Mouse (Mus musculus): ENCODE measurements around the gene Grwd1. TPM values are rescaled to one million over a fixed set of nuclear protein-coding genes. Genes with fewer than 3 reads are reported as not detected.
A peak's percentile ranks its signal among the peaks of the same experiment; 100 is the strongest.

Grwd1 gene
- polyA plus RNA-seq, 1 experiment: 11.8 TPM

- H3K4me1 ChIP-seq (ENCODE audit: control insufficient read depth, insufficient read depth, low read length): no peaks in the 10 kb centered on the region
- peak within 1 kb of the TSS; percentile 74 for H3K4me3 ChIP-seq (replicated peaks; ENCODE audit: extremely low read depth, low read depth, low read length)
- 28% methylated on average over 20 of the region's 20 CpGs for WGBS
- TF ChIP-seq CTCF (IDR thresholded peaks at IDR 0.05; ENCODE audit: insufficient read depth, low read length) (no peak), POLR2A (IDR thresholded peaks at IDR 0.05; ENCODE audit: borderline replicate concordance, extremely low read depth, low read depth, low read length) (no peak)
- no peak for DNase-seq
These were observed 46.0 kb downstream of the Grwd1 start, which contains the start of gene Sult2b1 for GRCm38 (mm10) chr7:45784524-45785372. Sult2b1 (minus strand) TSS chr7:45784669.

GRCm38 (mm10) chr7:45783511-45784091, 47.1 kb downstream of the Grwd1 start, which contains the start of gene Lmtk3:
Lmtk3 (plus strand) TSS chr7:45783738.
- peak; percentile 63 for DNase-seq
- Histone ChIP-seq H3K4me1 (ENCODE audit: control insufficient read depth, insufficient read depth, low read length) (no peaks in the 10 kb centered on the region), H3K4me3 (replicated peaks; ENCODE audit: extremely low read depth, low read depth, low read length) (peak within 1 kb of the TSS; percentile 74)
- TF ChIP-seq CTCF (IDR thresholded peaks at IDR 0.05; ENCODE audit: insufficient read depth, low read length) (no peak), POLR2A (IDR thresholded peaks at IDR 0.05; ENCODE audit: borderline replicate concordance, extremely low read depth, low read depth, low read length) (no peak)
- WGBS: under 1% methylated on average over 38 of the region's 38 CpGs

GRCm38 (mm10) chr7:45782271-45782670, 48.5 kb downstream of the Grwd1 start:
- 50% methylated on average over 4 of the region's 4 CpGs for WGBS
- Histone ChIP-seq H3K4me1 (ENCODE audit: control insufficient read depth, insufficient read depth, low read length) (no peaks in the 10 kb centered on the region), H3K4me3 (replicated peaks; ENCODE audit: extremely low read depth, low read depth, low read length) (no peak overlapping the region)
- DNase-seq: no peak
- no peak for TF ChIP-seq CTCF (IDR thresholded peaks at IDR 0.05; ENCODE audit: insufficient read depth, low read length)
- no peak for TF ChIP-seq POLR2A (IDR thresholded peaks at IDR 0.05; ENCODE audit: borderline replicate concordance, extremely low read depth, low read depth, low read length)

GRCm38 (mm10) chr7:45779081-45779641, 51.6 kb downstream of the Grwd1 start:
- 13% methylated on average over 22 of the region's 22 CpGs for WGBS
- no peak for TF ChIP-seq POLR2A (IDR thresholded peaks at IDR 0.05; ENCODE audit: borderline replicate concordance, extremely low read depth, low read depth, low read length)
- TF ChIP-seq CTCF (IDR thresholded peaks at IDR 0.05; ENCODE audit: insufficient read depth, low read length): no peak
- no peak for DNase-seq
- Histone ChIP-seq H3K4me1 (ENCODE audit: control insufficient read depth, insufficient read depth, low read length) (no peaks in the 10 kb centered on the region), H3K4me3 (replicated peaks; ENCODE audit: extremely low read depth, low read depth, low read length) (no peak overlapping the region)

DNA sequence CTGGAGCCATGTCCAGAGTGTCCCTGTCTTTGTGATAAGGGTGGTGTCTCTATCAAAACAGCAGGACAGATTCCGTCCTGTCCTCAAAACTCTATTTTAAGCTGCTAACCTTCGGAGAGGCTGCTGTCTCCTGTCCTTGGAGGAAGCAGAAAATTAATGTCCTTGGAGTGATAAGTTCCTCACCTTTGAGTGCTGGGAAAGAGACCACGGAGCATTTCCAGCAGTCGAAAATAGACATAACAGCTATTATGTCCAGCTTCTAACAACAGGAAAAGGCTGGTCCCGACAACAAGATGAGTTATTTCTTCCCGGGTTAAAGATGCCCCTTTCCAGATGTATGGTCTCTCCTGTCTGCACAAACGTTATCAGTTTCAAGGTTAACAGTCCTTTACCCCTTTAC, 55.5 kb downstream of the Grwd1 start:
- no peak for TF ChIP-seq POLR2A (IDR thresholded peaks at IDR 0.05; ENCODE audit: borderline replicate concordance, extremely low read depth, low read depth, low read length)
- no peak for TF ChIP-seq CTCF (IDR thresholded peaks at IDR 0.05; ENCODE audit: insufficient read depth, low read length)
- Histone ChIP-seq H3K4me1 (ENCODE audit: control insufficient read depth, insufficient read depth, low read length) (no peaks in the 10 kb centered on the region), H3K4me3 (replicated peaks; ENCODE audit: extremely low read depth, low read depth, low read length) (no peak overlapping the region)
- WGBS: 47% methylated on average over 7 of the region's 7 CpGs
- DNase-seq: no peak

Other genes with a start within 250 kb of the Grwd1 start
- gene Fgf21, start 215.5 kb downstream of the Grwd1 start, polyA plus RNA-seq (2012; rRNA removed): not detected in 2 replicates
- gene Fut1, start 213.7 kb downstream of the Grwd1 start, polyA plus RNA-seq (2012; rRNA removed): 0.78 TPM in 1 of 2 replicates, not detected in the other
- 1.7 and 2.0 TPM in 2 replicates for gene Izumo1, start 209.1 kb downstream of the Grwd1 start, polyA plus RNA-seq (2012; rRNA removed)
- gene Rasip1, start 203.5 kb downstream of the Grwd1 start, polyA plus RNA-seq (2012; rRNA removed): 139 and 181 TPM in 2 replicates
- gene Mamstr, start 191.0 kb downstream of the Grwd1 start, polyA plus RNA-seq (2012; rRNA removed): 8.6 and 13.2 TPM in 2 replicates
- 1.0 and 4.1 TPM in 2 replicates for gene Fut2, start 164.6 kb downstream of the Grwd1 start, polyA plus RNA-seq (2012; rRNA removed)
- 5.5 and 7.7 TPM in 2 replicates for gene Ntn5, start 146.9 kb downstream of the Grwd1 start, polyA plus RNA-seq (2012; rRNA removed)
- 3.7 and 4.5 TPM in 2 replicates for gene Sec1, start 136.5 kb downstream of the Grwd1 start, polyA plus RNA-seq (2012; rRNA removed)
- gene Car11, start 131.1 kb downstream of the Grwd1 start, polyA plus RNA-seq (2012; rRNA removed): 5.1 and 6.2 TPM in 2 replicates
- 43.1 and 133 TPM in 2 replicates for gene Dbp, start 125.9 kb downstream of the Grwd1 start, polyA plus RNA-seq (2012; rRNA removed)
- gene Rpl18, start 115.5 kb downstream of the Grwd1 start, polyA plus RNA-seq (2012; rRNA removed): 1,119 and 1,194 TPM in 2 replicates
- 59.7 and 62.4 TPM in 2 replicates for gene Sphk2, start 112.9 kb downstream of the Grwd1 start, polyA plus RNA-seq (2012; rRNA removed)
- gene Fam83e, start 109.7 kb downstream of the Grwd1 start, polyA plus RNA-seq (2012; rRNA removed): 12.2 and 15.0 TPM in 2 replicates
- gene Spaca4, start 105.1 kb downstream of the Grwd1 start, polyA plus RNA-seq (2012; rRNA removed): not detected in 2 replicates
- gene Lmtk3, start 47.2 kb downstream of the Grwd1 start, polyA plus RNA-seq (2012; rRNA removed): 0.70 and 1.5 TPM in 2 replicates
- gene Sult2b1, start 46.3 kb downstream of the Grwd1 start, polyA plus RNA-seq (2012; rRNA removed): 5.5 and 19.3 TPM in 2 replicates
- gene Cyth2, start 16.4 kb downstream of the Grwd1 start, polyA plus RNA-seq (2012; rRNA removed): 42.6 and 57.7 TPM in 2 replicates
- 0.43 and 0.49 TPM in 2 replicates for gene Kcnj14, start 6.2 kb downstream of the Grwd1 start, polyA plus RNA-seq (2012; rRNA removed)
- gene Kdelr1, start 41.8 kb upstream of the Grwd1 start, polyA plus RNA-seq (2012; rRNA removed): 178 and 208 TPM in 2 replicates
- 2.5 and 3.5 TPM in 2 replicates for gene Grin2d, start 47.4 kb upstream of the Grwd1 start, polyA plus RNA-seq (2012; rRNA removed)
- not detected in 2 replicates for gene Syngr4, start 65.8 kb upstream of the Grwd1 start, polyA plus RNA-seq (2012; rRNA removed)
- 35.5 and 41.9 TPM in 2 replicates for gene Tmem143, start 66.0 kb upstream of the Grwd1 start, polyA plus RNA-seq (2012; rRNA removed)
- gene Emp3, start 90.5 kb upstream of the Grwd1 start, polyA plus RNA-seq (2012; rRNA removed): 210 and 228 TPM in 2 replicates
- gene Ccdc114, start 93.1 kb upstream of the Grwd1 start, polyA plus RNA-seq (2012; rRNA removed): 10.3 and 12.3 TPM in 2 replicates
- gene Abcc6, start 199.4 kb upstream of the Grwd1 start, polyA plus RNA-seq (2012; rRNA removed): 1.5 TPM in 2 replicates
- 27.8 and 34.0 TPM in 2 replicates for gene Nomo1, start 202.8 kb upstream of the Grwd1 start, polyA plus RNA-seq (2012; rRNA removed)